Mouse (Mus musculus) lung, postnatal 25 days (tissue): ENCODE measurements around the gene Tgfbr1.

ENCODE experiments used
- DNase-seq: peaks from one replicate; pipeline ENCODE4 v3.0.0; 2022; ENCODE audit warnings: low spot score

Gene Tgfbr1

DNA sequence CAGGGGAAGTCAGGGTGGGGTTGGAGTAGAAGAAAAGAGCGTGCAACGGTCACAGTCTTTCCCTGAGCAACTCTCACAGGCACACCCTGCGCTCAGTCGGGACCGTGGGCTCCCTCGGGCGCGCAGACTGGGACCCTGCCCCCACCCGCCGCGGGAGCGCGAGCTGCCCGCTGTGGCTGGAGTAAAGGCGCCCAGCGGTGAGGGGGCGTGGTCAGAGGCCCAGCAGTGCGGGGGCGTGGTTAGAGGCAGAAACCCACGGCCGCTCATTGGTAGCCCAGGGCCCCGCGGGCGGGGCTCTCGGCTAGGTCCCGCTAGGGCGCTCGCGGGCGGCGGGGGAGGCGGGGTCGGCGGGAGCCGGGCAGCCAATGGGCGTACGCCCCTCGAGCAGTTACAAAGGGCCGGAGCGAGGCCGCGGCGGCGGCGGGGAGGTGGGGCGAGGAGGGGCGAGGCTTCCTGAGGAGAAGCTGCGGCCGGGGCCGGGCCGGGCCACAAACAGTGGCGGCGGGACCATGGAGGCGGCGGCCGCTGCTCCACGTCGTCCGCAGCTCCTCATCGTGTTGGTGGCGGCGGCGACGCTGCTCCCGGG, at the start of gene Tgfbr1:
TSS of gene Tgfbr1 (plus strand) at position 420 of the 586 bp plus-strand sequence.
- peak; percentile 99 for DNase-seq

DNA sequence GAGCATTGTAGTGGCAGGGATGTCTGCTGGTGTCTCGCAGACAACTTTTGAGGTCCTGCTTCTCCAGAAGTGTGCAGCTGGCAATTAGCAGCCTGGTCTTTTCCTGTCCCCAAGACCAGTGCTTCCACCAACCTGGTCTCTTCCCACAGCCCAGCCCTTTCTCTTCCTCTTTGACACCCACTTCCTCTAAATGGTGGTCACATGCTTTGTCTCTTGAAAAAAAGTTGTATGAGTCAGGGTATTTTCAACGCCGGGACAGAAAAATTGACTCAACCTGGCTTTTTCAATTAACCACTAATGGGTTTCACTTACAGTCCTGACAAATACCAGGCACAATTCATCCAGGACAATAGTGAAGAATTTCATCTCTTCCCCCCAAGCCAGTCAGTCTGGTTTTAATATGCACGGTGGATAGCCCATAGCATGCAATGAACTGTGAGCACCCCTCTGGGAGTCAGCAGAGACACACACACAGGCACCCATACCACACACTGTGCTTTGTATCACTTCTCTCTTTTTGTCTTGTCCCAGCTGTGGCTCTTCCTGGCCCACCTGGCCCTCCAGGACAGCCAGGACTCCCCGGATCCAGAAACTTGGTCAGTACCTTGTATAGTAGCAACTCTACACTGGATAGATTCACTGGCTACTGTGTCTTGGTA, 49.6 kb upstream of the Tgfbr1 start:
- DNase-seq: peak; percentile 51

DNA sequence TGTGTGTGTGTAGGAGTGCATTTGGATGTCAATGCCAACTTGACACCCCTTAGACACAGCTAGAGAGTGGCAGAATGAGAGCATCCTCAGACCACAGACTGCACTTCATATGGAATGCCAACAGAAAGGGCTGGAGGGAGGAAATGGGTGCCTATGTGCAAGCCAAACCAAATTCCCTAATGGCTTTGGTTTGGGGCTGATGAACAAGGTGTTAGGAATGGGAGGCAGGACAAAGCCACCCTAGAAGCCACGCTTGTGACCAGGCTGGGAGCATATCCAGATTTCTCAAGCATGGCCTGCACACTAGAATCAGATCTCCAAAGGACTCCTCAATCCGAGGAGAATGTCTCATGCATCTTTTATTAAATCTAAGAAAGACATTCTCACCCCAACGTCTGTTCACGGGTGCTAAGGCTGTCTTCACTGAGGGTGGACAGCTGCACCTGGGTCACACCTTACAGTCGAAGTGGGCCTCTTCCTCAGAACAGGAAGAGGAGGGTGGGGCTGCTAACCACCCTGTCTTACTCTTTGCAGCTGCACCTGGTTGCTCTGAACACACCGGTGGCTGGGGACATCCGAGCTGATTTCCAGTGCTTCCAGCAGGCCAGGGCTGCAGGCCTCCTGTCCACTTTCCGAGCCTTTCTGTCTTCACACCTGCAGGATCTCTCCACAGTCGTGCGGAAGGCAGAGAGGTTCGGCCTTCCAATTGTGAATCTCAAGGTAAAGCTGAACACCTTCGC, 43.0 kb upstream of the Tgfbr1 start:
- DNase-seq: no peak

DNA sequence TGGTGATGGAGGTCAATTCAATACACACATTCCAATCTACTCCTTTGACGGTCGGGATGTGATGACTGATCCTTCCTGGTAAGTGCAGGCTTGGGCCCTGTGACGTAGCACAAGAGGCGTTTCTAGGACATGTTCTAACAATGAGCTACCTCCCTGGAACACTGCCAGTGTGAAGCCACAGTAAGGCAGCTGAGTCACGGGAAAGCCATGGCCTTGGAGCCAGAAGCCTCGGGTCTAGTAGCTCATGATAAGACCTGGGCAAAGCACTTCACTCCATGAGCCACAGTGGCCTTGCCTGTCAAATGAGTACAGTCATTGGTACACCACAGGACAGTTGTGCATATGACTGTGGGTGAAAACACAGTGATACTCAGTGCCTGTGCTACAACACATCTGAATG, 42.2 kb upstream of the Tgfbr1 start:
- no peak for DNase-seq

DNA sequence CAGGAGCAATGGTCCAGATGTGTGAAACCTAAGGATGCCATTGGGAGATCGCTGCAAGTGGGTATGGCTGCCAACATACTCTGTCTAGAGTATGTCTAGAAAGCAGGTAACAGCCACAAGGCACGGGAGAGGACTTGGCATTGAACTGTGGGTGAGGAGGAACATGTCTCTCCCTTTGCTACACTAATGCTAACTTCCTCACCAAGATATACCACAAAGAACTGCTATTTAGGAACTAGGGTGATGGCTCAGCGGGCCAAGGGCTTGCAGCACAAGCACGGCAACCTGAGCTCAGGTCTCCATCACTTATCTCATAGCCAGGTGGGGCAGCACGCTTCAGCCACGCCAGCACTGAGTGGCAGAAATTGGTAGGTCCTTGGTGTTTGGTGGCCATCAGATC, 41.6 kb upstream of the Tgfbr1 start:
- no peak for DNase-seq

DNA sequence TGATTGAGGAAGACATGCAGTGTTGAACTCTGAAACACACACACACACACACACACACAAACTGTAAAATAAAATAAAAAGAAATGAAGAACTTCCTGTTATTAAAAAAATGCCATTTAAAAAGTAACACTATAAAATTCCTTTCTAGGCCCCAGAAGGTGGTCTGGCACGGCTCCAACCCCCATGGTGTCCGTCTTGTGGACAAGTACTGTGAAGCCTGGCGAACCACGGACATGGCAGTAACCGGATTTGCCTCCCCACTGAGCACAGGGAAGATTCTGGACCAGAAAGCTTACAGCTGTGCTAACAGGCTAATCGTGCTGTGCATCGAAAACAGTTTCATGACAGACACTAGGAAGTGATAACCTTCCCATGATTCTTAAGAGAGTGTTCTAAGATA, 41.1 kb upstream of the Tgfbr1 start:
- DNase-seq: no peak

DNA sequence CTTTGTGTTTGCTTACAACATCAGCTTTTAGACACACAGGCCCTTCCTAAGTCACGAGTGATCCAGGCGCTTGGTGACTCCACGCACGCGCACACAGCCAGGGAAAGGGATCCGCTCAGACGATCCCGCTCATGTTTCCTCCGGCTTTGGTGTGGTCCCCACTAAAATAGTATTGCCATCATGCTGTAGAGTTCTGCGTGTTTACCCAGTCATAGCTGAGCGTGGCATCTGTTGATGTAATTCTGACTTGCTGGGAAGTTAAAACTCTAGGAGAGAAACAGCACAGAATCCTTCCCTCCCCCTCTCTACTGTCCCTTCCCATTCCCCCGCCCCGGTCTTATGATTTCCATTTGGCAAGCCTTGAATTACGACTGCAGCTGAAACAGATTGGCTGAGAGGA, 40.3 kb upstream of the Tgfbr1 start:
- no peak for DNase-seq

DNA sequence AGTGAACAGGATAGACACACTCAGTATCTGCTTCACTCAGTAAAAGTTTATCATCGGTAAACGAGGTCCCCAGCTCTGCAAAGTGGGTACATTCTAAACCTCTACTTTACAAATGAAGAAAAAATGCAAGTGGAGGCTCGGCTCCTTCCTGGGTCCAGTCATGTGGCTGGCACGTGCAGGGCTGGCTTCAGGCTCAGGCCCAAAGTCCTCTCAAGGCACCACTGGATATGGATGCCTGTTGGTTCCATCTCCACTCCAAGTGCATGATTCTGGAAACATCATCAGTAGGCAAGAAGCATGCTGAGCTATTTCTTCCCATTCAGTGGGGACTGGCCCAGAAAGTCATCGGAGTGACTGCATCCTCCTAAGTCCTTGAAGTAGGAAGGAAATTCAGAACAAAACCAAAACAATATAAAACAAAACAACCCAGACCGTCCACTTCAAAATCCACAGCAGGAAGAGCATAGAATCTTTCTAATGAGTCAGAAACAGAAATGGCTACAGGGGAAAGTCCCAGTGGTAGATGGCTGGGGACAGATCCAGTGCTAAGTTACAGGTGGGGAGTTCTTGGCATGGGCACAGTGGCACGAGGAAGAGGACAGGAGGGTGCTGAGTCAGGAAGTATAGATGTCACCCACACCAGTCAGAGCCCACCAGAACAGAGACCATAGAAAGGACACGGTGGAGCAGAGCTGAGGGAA, 39.2 kb upstream of the Tgfbr1 start:
- DNase-seq: no peak

DNA sequence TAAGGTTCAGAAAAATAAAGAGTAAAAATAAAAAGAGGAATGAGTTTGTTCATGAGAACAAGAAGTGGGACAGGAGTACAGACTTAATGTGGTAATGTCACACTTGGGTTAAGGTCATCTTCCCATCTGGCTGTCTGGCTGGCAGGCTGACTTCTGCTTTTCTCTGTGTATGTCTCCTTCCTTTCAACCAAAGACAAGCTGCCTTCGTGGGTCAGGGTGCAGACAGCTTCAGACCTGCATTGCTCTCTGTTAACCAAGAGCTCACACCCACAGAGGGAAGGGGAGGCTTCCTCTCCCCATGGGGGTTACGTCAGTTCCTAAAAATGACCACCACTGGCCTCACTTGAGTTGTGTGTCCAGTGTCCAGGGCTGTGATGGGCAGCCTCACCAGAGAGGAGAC, 37.6 kb upstream of the Tgfbr1 start:
- peak; percentile 62 for DNase-seq

DNA sequence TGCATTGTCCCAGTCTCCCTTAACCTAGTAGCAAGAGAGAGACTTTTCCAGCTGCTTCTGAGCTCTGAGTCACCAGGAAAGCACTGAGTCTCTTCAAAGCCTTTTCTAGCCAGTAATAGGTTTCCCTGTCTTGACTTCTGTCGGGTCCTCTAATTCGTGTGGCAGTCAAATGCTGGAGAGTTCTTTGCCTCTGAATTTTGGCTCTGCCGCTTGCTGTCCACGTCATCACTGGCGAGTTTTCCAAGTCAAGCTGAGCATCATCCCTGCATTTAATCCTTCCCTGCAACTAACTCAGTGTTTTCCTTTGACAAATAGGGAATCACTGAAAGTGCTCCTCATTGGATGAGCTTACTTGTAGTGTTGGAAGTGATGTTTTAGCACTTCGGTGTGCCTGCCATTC, 36.6 kb upstream of the Tgfbr1 start:
- no peak for DNase-seq

DNA sequence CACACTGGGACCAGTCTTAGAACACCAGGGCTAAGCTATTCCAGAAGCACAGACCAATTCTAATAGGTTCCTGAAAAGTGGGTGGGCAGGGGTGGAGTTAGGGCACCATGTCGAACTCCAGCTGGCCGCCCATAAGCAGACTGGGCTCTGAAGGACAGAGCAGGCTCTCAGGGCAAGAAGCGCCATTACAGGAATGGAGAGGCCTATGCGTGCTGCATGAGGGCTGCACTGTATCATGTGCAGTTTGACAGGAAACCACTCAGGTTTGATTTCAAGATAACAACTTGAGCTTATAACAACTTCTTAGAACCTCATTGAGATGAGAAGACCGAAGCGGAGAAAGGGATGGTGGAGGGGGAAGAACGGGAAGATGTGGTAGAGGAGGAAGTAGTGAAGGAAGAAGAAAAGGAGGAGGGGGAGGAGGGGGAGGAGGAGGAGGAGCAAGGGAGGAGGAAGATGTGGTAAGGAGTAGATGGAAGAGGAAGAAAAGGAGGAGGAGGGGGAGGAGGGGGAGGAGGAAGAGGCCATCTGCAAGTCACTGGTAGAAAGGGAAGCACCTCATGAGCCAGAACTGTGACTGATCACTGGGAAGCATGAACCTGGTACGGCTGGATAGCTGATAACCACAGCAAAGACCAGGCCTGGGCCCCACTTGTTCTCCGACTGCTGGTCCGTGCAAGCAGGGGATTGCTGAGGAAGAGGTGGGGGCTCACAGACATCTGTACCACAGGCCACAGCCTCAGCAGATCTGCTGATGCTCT, 33.3 kb upstream of the Tgfbr1 start:
- DNase-seq: no peak

DNA sequence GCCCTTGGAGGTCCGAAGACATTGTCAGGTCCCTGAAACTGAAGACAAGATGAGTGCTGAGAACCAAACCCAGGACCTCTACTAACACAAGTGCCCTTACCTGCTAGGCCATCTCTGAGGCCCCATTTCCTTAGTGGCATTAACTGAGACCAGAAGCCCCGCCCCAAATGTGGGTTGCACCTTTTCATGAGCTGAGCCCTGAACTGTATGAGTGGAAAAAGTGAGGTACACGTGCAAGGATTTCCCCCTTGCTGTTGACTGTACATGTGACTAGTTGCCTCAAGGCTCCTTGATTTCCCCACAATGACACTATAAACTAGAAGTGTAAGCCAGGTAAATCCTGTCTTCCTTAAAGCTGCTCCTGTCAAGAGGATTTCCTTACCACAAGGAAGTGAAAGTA, 30.7 kb upstream of the Tgfbr1 start:
- no peak for DNase-seq

DNA sequence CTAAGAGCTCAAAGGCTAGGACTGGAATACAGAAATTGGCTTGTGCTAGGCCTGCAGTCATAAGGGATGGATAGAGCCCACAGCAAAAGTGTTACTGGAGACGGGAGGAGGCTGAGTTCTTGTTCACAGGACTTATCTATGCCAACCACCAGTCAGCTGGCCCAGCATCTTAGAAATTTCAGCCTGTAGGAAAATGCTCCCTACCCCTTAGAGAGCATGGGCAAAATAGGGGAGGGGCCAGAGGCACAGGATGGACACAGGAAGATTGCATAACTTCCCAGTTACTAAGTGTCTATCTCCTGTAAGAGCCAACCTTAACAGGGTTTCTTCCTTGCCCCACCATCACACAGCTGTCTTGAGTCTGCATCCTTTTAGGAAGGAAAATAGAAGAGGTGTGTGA, 28.8 kb upstream of the Tgfbr1 start:
- no peak for DNase-seq

DNA sequence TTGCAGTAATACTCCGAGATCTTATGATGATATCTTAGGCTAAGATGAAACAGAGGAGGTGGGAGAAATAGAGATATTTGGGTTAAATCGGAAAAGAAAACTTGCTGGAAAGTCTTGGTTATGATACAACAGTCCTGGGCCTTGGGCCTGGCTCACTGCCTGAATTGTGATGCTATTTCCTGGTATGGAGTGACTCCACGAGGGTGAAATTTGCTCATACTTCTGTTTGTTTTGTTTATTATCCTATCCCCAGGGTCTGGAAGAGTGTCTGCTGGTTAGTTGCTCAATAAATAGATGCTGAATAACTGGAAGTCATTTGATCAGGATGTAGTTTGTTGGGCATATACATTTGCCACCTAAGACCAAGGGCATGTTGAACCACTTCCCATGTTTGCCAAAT, 25.2 kb upstream of the Tgfbr1 start:
- no peak for DNase-seq

DNA sequence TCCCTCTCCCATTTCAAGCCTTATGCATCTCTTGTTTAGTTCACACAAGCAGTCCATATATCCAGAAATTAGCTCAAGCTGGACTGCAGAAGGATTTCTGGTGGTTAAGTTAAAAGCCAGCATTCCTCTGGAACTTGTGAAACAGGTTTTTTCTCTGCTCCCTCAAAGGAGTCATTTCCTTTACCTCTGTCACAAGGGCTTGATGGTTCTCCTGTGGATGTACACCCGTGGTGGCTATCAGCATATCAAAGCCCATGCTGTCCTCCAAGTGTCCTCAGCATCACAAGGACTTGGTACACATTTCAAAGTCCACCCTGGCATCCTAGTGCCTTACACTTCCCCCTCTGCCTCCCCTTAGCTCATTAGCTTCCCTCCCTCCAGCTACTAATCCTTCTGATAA, 23.7 kb upstream of the Tgfbr1 start:
- no peak for DNase-seq

DNA sequence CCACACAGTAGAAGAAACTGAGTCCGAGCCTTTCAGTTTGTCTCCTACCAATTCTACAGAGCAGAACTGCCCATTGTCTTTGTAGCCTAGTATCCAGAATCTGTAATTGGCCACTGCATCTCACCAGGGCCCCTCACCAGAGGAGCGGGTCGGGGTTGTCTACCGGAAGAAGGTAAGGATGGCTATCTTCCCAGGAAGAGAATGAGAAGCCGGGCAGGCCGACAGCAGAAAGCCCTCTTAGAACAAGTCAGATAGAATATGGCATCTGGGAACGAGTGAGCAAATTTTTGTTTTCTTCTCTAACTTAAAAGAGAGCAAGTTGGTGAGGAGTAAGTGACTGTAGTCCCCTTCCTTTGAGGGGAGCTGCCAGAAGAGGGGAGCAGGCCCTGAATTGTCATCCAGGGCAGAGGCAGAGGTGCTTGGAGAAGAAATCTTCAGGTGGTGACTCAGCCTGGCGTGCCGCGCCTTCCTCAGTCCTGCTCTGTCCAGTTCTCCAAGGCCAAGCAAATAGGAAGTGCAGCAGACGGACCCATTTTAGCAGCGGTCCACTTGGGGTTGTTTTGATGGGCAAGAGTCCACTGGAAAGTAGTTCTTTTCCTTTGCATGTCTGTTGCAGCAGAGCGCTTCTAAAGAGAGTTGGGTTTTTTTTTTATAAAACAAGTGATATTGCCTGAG, 22.5 kb upstream of the Tgfbr1 start:
- DNase-seq: no peak

DNA sequence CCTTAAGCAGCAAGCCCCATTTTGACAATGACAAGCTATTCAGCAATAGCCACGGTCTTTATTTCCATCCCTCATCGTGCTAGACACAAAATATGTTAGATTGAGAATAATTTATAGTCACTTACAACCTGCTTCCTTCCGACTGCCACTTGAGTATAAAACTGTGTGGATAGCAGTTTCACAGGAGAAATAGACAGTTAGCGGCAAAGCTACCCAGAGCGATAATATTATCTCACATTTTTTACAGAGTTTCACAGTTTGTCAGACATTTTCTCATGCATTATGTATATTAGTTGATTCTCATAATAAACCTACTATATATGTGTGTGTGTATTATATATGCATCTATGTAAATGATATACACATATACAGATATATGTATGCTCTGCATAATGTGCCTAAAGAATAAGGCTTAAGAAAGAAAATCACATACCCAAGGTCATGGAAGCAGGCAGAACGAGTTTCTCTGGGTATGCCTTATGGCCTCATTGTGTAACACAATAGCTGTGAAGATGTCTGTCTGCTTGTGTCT, 20.1 kb upstream of the Tgfbr1 start:
- DNase-seq: no peak

DNA sequence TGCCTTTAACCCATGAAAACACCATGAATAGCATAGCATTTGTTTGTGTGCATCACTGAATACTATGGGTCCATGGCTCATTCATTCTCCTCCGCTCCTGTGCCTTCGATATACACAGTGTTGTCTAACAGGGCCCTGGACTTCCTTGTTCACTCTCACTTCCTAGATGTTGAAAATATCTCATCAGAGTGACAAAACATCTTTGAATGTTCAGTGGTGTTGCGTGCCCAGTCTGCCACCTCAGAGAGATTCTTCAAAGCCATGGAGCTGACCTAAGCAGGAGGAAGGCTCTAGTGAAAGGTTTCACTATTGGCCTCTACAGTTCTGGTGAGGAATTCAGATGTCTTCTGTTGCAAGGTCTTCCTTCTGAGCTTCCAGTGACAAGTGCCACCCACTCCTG, 19.5 kb upstream of the Tgfbr1 start:
- no peak for DNase-seq

DNA sequence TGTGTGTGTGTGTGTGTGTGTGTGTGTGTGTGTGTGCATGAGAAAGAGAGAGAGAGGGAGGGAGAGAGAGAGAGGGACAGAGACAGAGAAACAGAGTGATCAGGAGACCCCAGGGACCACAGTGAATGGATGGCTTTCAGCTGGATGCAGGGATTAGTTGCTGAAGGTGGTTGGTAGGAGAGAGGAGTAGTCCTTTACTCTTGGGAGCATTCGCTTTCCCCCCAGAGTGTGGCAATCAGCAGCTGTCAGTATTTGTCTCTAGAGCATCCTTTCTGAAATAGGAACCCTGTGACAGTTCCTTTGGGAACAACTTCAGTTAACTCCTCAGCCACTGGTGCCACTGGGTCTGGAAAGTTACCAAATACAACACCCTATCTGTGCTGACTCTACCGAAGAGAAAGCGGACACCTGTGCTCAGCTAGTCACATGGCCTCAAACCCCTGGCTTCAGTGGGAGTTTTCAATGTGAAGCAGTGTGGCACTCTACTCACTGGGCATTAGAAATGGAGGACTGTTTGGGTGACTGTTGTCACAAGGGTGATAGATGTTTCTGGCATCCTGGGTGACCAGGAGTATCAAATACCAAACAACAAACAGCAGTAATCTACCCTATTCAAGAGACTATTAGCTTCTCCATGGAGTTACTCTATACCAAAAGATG, 16.0 kb upstream of the Tgfbr1 start:
- no peak for DNase-seq

DNA sequence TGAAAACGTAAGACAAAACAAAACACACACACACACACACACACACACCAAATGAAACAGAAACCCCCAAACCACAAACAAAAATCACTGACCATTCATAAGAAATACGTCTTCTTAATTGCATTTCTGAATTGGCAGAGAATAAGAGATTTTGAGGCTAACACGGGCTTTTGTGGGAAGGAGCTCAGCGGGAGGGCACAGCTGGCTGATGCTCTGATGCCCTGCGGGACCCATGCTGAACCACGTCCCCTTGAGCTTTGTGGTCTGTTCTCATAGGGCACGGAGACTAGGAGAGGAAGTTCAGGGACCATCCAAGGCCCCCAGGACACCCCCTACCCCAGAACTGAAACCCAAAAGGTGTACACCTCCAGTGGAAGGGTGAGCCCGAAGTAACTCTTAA, 10.4 kb upstream of the Tgfbr1 start:
- DNase-seq: no peak

DNA sequence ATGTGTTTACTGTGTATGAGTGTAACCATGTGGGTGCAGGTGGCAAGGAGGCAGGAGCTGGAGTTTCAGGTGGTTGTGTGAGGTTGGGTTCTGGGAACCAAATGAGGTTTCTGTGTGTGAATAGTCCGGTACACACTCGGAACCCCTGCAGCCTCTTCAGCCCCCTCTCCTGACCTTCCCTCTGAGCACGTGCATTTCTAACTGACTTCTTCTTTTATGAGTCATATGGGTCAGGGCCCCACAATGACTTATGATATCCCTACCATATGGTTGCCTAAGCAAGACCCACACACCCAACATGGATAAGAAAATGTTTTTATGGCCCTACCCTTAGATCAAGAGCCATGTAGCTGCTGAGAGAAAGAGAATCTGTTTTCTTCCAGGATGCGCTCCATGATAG, 6.0 kb upstream of the Tgfbr1 start:
- no peak for DNase-seq
